Mouse (Mus musculus): ENCODE results near the gene Olfr559. TPM values are rescaled to one million over a fixed set of nuclear protein-coding genes. Genes with fewer than 3 reads are reported as not detected.

Olfr559 gene
- total RNA-seq (2012; rRNA removed): not detected in 2 replicates
- total RNA-seq (2014; rRNA removed): not detected in 2 replicates
- polyA plus RNA-seq (2012; ENCODE audit: insufficient read length, low read depth): not detected in 2 replicates

- H3K27ac ChIP-seq (ENCODE audit: insufficient read depth, low read depth): no peak within 1 kb of the TSS
- dilution Hi-C loops (cut with MboI; ENCODE audit: extremely low pct_ligation_motif_present, extremely low pct_unique_long_range_greater_than_20kb, low sequenced_read_pairs) (no loop called here), in situ Hi-C loops (cut with MboI; ENCODE audit: low pct_ligation_motif_present, low pct_unique_long_range_greater_than_20kb, low sequenced_read_pairs) (no loop called here)
- H3K79me2 ChIP-seq (replicated peaks; ENCODE audit: control insufficient read depth, extremely low read depth, insufficient read depth, poor library complexity, severe bottlenecking): no peaks in the 10 kb centered on the region
- TF ChIP-seq MYC (IDR thresholded peaks at IDR 0.05; ENCODE audit: low read depth, low read length): no peak
- TF ChIP-seq E2F4 (IDR thresholded peaks at IDR 0.05; ENCODE audit: insufficient replicate concordance, low read depth, low read length): no peak
- TF ChIP-seq SIN3A (IDR thresholded peaks at IDR 0.05; ENCODE audit: low read length): no peak
- TF ChIP-seq ETS1 (conservative IDR thresholded peaks at IDR 0.05; ENCODE audit: low read depth, low read length): no peak
- TF ChIP-seq RAD21 (IDR thresholded peaks at IDR 0.05; ENCODE audit: low read depth, low read length): no peak
- TF ChIP-seq CTCF (conservative IDR thresholded peaks at IDR 0.05 in 1 of 2, IDR thresholded peaks at IDR 0.05 in 1 of 2; ENCODE audit: low read depth in 2 of 2, low read length in 2 of 2): no peak
- no peak for TF ChIP-seq USF2 (conservative IDR thresholded peaks at IDR 0.05; ENCODE audit: low read depth, low read length)
- H3K36me3 ChIP-seq (replicated peaks in 1 of 2; ENCODE audit: control insufficient read depth in 1 of 2, insufficient read depth in 1 of 2, low read length in 1 of 2): no peaks in the 10 kb centered on the region
- H3K4me3 ChIP-seq (replicated peaks in 1 of 3; ENCODE audit: low read depth in 2 of 3, low read length in 2 of 3, poor library complexity in 1 of 3): no peak within 1 kb of the TSS
- no peaks in the 10 kb centered on the region for H3K4me1 ChIP-seq (ENCODE audit: control insufficient read depth in 1 of 2, insufficient read depth in 2 of 2)
- no peak for DNase-seq (ENCODE audit: extremely low read depth)
- no peaks in the 10 kb centered on the region for H3K9me3 ChIP-seq (replicated peaks; ENCODE audit: low read length)
- no peak within 1 kb of the TSS for H3K4me2 ChIP-seq (ENCODE audit: insufficient read depth, low read depth, poor library complexity, severe bottlenecking)
- no peak within 1 kb of the TSS for H3K9ac ChIP-seq (ENCODE audit: insufficient read depth, low read depth)
- no peaks in the 10 kb centered on the region for H3K27me3 ChIP-seq (replicated peaks)
These were observed at the start of gene Olfr559 for GRCm38 (mm10) chr7:102727391-102727790. Gene Olfr559, minus strand, starts transcription at chr7:102727491.

GRCm38 (mm10) chr7:102770921-102771320 is 43.6 kb upstream of the Olfr559 start, which contains the start of gene Olfr561:
Gene Olfr561, plus strand, starts transcription at chr7:102771221.
- H3K27ac ChIP-seq (ENCODE audit: insufficient read depth, low read depth): no peak within 1 kb of the TSS
- H3K4me1 ChIP-seq (ENCODE audit: control insufficient read depth in 1 of 2, insufficient read depth in 2 of 2): no peaks in the 10 kb centered on the region
- dilution Hi-C loops (cut with MboI; ENCODE audit: extremely low pct_ligation_motif_present, extremely low pct_unique_long_range_greater_than_20kb, low sequenced_read_pairs) (no loop called here), in situ Hi-C loops (cut with MboI; ENCODE audit: low pct_ligation_motif_present, low pct_unique_long_range_greater_than_20kb, low sequenced_read_pairs) (loop anchor here (25.0 kb wide), 1 partner anchor 259 kb away; no protein-coding TSS in a partner anchor)
- no peaks in the 10 kb centered on the region for H3K36me3 ChIP-seq (replicated peaks in 1 of 2; ENCODE audit: control insufficient read depth in 1 of 2, insufficient read depth in 1 of 2, low read length in 1 of 2)
- no peaks in the 10 kb centered on the region for H3K79me2 ChIP-seq (replicated peaks; ENCODE audit: control insufficient read depth, extremely low read depth, insufficient read depth, poor library complexity, severe bottlenecking)
- no peak for DNase-seq (ENCODE audit: extremely low read depth)
- H3K4me3 ChIP-seq (replicated peaks in 1 of 3; ENCODE audit: low read depth in 2 of 3, low read length in 2 of 3, poor library complexity in 1 of 3): no peak within 1 kb of the TSS
- no peaks in the 10 kb centered on the region for H3K27me3 ChIP-seq (replicated peaks)
- no peak within 1 kb of the TSS for H3K9ac ChIP-seq (ENCODE audit: insufficient read depth, low read depth)
- no peak within 1 kb of the TSS for H3K4me2 ChIP-seq (ENCODE audit: insufficient read depth, low read depth, poor library complexity, severe bottlenecking)
- no peaks in the 10 kb centered on the region for H3K9me3 ChIP-seq (replicated peaks; ENCODE audit: low read length)
- TF ChIP-seq UBTF (IDR thresholded peaks at IDR 0.05; ENCODE audit: low read depth, low read length) (no peak), POLR2AphosphoS2 (IDR thresholded peaks at IDR 0.05; ENCODE audit: low read depth, low read length) (no peak), RCOR1 (conservative IDR thresholded peaks at IDR 0.05; ENCODE audit: low read depth, low read length) (no peak), MAX (IDR thresholded peaks at IDR 0.05; ENCODE audit: low read length) (no peak), RAD21 (IDR thresholded peaks at IDR 0.05; ENCODE audit: low read depth, low read length) (no peak), ZC3H11A (IDR thresholded peaks at IDR 0.05; ENCODE audit: low read depth, low read length) (no peak), E2F4 (IDR thresholded peaks at IDR 0.05; ENCODE audit: insufficient replicate concordance, low read depth, low read length) (no peak), JUN (IDR thresholded peaks at IDR 0.05; ENCODE audit: insufficient read depth, low read depth, low read length) (no peak)

GRCm38 (mm10) chr7:102759266-102759665 is 32.0 kb upstream of the Olfr559 start, which contains the start of the genes Olfr560 and Olfr78:
Gene Olfr560, minus strand, starts transcription at chr7:102759366.
Gene Olfr78, minus strand, starts transcription at chr7:102759471.
- no peak within 1 kb of the TSS for H3K9ac ChIP-seq (ENCODE audit: insufficient read depth, low read depth)
- H3K36me3 ChIP-seq (replicated peaks in 1 of 2; ENCODE audit: control insufficient read depth in 1 of 2, insufficient read depth in 1 of 2, low read length in 1 of 2): no peaks in the 10 kb centered on the region
- no peaks in the 10 kb centered on the region for H3K9me3 ChIP-seq (replicated peaks; ENCODE audit: low read length)
- no peak within 1 kb of the TSS for H3K4me3 ChIP-seq (replicated peaks in 1 of 3; ENCODE audit: low read depth in 2 of 3, low read length in 2 of 3, poor library complexity in 1 of 3)
- no peaks in the 10 kb centered on the region for H3K27me3 ChIP-seq (replicated peaks)
- no peak for TF ChIP-seq RCOR1 (conservative IDR thresholded peaks at IDR 0.05; ENCODE audit: low read depth, low read length)
- no peak for TF ChIP-seq POLR2A (IDR thresholded peaks at IDR 0.05; ENCODE audit: low read depth, low read length)
- TF ChIP-seq HCFC1 (IDR thresholded peaks at IDR 0.05; ENCODE audit: low read depth, low read length): no peak
- no peak for TF ChIP-seq ETS1 (conservative IDR thresholded peaks at IDR 0.05; ENCODE audit: low read depth, low read length)
- no peak for TF ChIP-seq JUND (conservative IDR thresholded peaks at IDR 0.05; ENCODE audit: low read depth, low read length)
- TF ChIP-seq IRF4 (IDR thresholded peaks at IDR 0.05; ENCODE audit: low read depth, low read length): no peak
- TF ChIP-seq NELFE (IDR thresholded peaks at IDR 0.05; ENCODE audit: low read depth, low read length): no peak
- no peak for TF ChIP-seq MAX (IDR thresholded peaks at IDR 0.05; ENCODE audit: low read length)
- no peak for DNase-seq (ENCODE audit: extremely low read depth)
- no peaks in the 10 kb centered on the region for H3K4me1 ChIP-seq (ENCODE audit: control insufficient read depth in 1 of 2, insufficient read depth in 2 of 2)
- in situ Hi-C loops (cut with MboI; ENCODE audit: low pct_ligation_motif_present, low pct_unique_long_range_greater_than_20kb, low sequenced_read_pairs): loop anchor here (25.0 kb wide), 1 partner anchor 247 kb away; no protein-coding TSS in a partner anchor
- dilution Hi-C loops (cut with MboI; ENCODE audit: extremely low pct_ligation_motif_present, extremely low pct_unique_long_range_greater_than_20kb, low sequenced_read_pairs): no loop called here
- no peak within 1 kb of the TSS for H3K27ac ChIP-seq (ENCODE audit: insufficient read depth, low read depth)
- no peaks in the 10 kb centered on the region for H3K79me2 ChIP-seq (replicated peaks; ENCODE audit: control insufficient read depth, extremely low read depth, insufficient read depth, poor library complexity, severe bottlenecking)
- no peak within 1 kb of the TSS for H3K4me2 ChIP-seq (ENCODE audit: insufficient read depth, low read depth, poor library complexity, severe bottlenecking)

Data from CH12.LX (cell line).